Mouse (Mus musculus) brain, embryonic 18.5 days (tissue): ENCODE measurements around the gene Pet100.
"Not testable (repeated sequence)": the region's sequence is repeated elsewhere in the genome, so short reads cannot be mapped to it uniquely, and the experiment has no call there.

Experiments used
- DNase-seq: peaks from one replicate; pipeline ENCODE4 v3.0.0-alpha.2; 2012; ENCODE audit warnings: low read depth, low spot score

The Pet100 gene

GRCm38 (mm10) chr8:3621199-3621970 is at the start of gene Pet100, which contains the start of gene Xab2:
Pet100 (plus strand) TSS chr8:3621548.
Xab2 (minus strand) TSS chr8:3621316.
- peak; percentile 99 for DNase-seq

- no peak for DNase-seq
These were observed 46.8 kb upstream of the Pet100 start for GRCm38 (mm10) chr8:3574546-3574945.

DNA sequence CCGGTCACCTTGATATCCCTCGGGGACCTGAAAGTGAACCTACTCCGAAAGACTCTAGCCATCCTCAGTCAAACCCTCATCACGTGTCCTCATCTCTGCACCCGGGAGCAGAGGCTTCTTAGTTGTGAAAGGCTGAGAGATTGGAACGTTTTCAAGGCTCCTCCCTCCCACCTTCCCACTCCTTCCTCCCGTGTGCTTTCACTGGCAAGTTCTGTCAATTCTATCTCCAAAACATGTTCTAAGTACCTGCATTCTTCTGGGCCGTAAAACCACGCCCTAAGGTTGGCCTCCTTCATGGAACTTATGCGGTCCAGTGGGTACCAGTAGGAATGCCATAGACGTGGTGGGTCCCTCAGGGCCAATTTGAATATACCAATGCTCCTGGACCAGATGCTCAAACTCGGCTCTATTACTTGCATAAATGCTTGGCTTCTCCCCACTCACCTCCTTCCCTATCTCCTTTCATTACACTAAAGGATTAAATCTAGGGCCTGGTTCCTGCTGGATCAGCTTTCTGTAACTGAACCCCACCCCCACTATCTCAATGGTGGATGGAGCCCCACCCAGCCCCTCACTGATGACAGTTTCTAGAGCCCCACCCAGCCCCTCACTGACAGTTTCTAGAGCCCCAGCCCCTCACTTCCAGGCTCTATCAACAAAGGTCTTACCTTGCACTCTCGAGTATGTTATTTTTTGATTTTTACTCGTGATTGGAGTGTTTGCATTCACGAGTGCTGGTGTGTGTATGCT is 45.0 kb upstream of the Pet100 start:
- no peak for DNase-seq

GRCm38 (mm10) chr8:3579390-3580364 is 41.7 kb upstream of the Pet100 start:
- DNase-seq = no peak

GRCm38 (mm10) chr8:3581961-3582360 is 39.4 kb upstream of the Pet100 start:
- DNase-seq = not testable (repeated sequence)

- no peak for DNase-seq
These were observed 34.9 kb upstream of the Pet100 start for GRCm38 (mm10) chr8:3586452-3586851.

GRCm38 (mm10) chr8:3586993-3587390 is 34.4 kb upstream of the Pet100 start, which contains the start of gene Camsap3:
Camsap3 (plus strand) TSS chr8:3587293.
- DNase-seq = no peak

GRCm38 (mm10) chr8:3587391-3588257 is 33.7 kb upstream of the Pet100 start:
- DNase-seq = peak; percentile 42

DNA sequence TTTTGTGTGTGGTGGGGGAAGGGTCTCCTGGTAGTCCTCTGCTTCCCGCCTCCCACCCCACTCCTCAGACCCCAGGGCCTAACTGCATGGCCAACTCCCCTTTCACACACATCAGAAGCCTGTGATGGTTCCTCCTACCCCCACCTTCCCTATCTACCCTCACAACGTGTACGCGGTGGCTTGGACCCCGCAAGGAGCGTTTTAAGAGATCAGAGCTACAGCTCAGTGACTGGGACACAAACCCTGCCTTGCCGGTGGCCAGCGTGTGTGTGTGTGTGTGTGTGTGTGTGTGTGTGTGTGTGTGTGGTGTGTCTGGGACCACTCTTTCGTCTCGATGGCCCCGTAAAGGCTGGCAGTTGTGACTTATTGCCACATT is 33.1 kb upstream of the Pet100 start:
- no peak for DNase-seq

DNA sequence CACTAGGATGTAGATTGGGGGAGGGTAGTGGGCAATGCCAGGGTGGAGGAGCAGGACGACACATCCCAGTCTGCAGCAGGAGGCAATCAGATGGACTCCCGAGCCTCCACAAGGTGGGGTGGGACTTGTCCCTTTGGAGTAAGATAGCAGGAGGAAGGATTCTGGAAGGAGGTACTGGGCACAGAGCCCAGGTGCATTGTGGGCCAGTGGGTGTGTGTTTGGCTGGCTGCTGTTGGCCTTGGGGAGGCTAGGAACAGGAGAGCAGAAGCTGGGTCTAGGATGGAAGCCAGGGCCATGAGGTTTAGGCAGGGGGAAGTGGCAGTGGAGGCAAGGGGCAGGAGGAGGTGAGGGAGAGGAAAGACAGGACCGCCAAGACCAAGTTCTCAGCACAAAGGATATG is 27.9 kb upstream of the Pet100 start:
- DNase-seq = no peak

GRCm38 (mm10) chr8:3594466-3594865 is 26.9 kb upstream of the Pet100 start:
- DNase-seq = no peak

GRCm38 (mm10) chr8:3598054-3598453 is 23.3 kb upstream of the Pet100 start:
- no peak for DNase-seq

GRCm38 (mm10) chr8:3599219-3599618 is 22.1 kb upstream of the Pet100 start:
- DNase-seq = no peak

DNA sequence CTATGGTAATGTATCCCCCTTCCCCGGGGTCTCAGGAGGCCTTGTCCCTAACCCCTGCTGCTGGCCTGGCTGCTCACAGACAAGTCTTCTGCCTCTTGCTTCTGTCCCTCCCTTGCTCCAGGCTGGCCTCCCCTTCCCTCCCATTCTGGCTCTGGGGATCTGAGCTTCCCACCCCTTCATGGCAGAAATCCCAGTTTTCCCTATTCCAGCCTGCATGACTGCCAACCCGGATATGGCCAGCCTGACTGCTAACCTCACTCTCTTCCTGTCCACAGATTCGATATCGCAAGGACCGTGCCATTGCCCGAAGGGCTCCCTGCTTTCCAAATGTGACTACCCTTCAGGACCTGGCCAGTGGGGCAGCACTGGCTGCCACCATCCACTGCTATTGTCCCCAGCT is 20.9 kb upstream of the Pet100 start:
- DNase-seq = no peak

- DNase-seq = no peak
These were observed 17.9 kb upstream of the Pet100 start for GRCm38 (mm10) chr8:3603439-3603838.

GRCm38 (mm10) chr8:3606593-3606992 is 14.8 kb upstream of the Pet100 start:
- no peak for DNase-seq

GRCm38 (mm10) chr8:3607822-3608221 is 13.5 kb upstream of the Pet100 start:
- no peak for DNase-seq

DNA sequence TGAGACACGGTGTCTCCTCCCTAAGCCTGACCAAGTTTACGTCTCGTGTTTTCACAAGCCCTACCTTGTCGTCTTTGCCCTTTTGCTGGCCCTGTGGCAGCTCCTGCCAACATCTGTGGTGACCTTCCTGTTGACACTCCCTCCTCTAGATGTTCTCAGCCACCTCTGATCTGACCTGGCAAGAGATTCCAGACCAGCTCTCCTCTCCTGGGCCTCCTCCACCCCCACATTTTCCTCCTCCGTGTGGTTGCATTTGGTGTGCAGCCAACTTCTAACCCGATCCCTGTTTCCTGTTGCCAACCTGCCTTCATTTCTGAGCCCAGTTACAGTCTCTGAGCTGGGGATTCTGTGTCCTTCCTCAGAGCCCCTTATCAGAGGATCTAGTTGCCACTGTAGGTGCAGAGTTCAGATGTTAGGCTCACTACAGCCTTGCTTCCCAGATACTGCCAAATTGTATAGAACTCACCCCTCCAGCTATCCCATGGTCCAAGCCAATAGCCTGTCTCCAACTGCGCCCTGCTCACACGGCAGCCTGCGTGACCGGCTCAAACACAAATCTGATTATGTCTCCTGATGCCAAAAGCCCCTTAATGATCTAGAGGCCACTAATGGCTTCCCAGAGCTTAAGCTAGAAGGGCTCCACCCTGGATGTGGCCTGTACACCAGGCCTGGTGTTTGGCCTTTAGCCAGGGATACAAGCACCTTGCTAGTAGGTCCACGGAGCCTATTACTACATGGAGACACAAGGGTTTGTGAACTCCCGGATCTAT is 12.1 kb upstream of the Pet100 start:
- DNase-seq = no peak

DNA sequence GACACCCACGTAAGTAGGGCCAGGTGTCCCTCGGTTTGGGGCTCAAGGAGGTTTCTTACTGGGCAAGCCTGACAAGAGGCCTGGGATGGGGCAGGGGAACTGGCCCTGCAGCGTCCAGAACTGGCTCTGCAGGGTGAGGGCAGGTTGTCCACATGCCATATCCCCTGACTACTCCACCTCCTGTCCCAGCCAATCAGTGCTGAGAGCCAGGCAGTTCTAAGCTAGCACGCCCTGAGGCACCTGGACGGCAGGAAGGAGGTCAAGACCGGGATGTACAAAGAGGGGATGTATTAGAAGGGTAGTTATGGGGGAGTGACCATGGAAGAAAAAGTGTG is 11.6 kb upstream of the Pet100 start:
- no peak for DNase-seq

DNA sequence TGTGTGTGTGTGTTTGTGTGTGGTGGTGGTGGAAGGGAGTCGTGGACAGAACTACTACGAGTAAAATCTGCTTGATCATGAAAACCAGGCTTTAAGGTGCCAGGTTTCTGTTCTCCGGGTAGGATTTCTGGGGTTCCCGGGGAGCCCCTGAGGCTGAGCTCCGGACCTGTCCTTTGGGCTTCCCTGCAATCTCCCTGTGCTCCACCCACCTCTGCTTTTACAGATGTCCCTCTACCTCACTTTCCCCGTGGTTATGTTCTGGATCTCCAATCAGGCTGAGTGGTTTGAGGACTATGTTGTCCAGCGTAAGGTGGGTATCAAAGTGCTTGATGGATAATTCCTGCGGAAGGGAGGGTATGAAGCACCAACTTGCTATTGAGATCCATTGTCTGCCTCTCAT is 771 bp downstream of the Pet100 start:
- DNase-seq = no peak
